Mouse (Mus musculus) right cerebral cortex, adult 2 months (tissue): ENCODE data around the gene Dab2ip.
A peak's percentile ranks its signal among the peaks of the same experiment; 100 is the strongest.

Experiments
- DNase-seq, 2 experiments: peaks; one replicate each; pipeline ENCODE4 v3.0.0; 2021 to 2022; ENCODE audit warnings: low spot score in 2 of 2

Dab2ip gene

DNA sequence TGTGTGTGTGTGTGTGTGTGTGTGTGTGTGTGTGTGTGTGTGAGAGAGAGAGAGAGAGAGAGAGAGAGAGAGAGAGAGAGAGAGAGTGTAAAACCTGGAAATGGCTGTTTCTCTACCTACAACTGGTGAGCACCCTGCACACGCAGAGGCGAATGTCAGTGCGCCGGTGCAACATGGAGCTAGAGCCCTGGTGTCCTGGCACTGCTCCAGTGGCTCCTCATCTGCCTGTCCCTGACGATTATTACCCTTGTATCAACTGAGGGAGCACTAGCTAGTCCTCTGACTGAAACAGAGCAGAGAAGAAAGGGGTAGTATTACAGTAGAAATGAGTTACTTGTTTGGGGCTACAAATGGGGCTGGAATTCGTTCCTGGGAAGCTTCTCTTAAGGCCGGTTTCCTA, 155.4 kb downstream of the Dab2ip start:
- no peak for DNase-seq

- peak; percentile 33 to 50 for DNase-seq
Observed at GRCm38 (mm10) chr2:35714742-35715167, 156.7 kb downstream of the Dab2ip start.

GRCm38 (mm10) chr2:35715485-35715884, 157.4 kb downstream of the Dab2ip start:
- no peak for DNase-seq

GRCm38 (mm10) chr2:35716175-35716574, 158.1 kb downstream of the Dab2ip start:
- no peak for DNase-seq

GRCm38 (mm10) chr2:35718003-35718500, 160.0 kb downstream of the Dab2ip start:
- DNase-seq = no peak

- no peak for DNase-seq
Observed at GRCm38 (mm10) chr2:35718662-35719061, 160.6 kb downstream of the Dab2ip start.

GRCm38 (mm10) chr2:35719230-35720005, 161.4 kb downstream of the Dab2ip start:
- DNase-seq = no peak

DNA sequence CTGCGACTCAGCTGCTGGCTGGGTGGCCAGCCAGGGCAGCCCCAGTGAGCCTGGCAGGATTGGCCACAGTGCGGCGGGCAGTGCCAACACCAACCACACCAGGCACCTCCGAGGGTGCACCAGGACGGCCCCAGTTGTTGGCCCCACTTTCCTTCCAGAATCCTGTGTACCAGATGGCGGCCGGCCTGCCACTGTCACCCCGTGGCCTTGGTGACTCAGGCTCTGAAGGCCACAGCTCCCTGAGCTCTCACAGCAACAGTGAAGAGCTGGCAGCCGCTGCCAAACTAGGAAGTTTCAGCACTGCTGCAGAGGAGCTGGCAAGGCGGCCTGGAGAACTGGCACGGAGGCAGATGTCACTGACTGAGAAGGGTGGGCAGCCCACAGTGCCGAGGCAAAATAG, 162.0 kb downstream of the Dab2ip start:
- peak; percentile 46 to 54 for DNase-seq

- no peak for DNase-seq
Observed at GRCm38 (mm10) chr2:35720550-35720949, 162.5 kb downstream of the Dab2ip start.

DNA sequence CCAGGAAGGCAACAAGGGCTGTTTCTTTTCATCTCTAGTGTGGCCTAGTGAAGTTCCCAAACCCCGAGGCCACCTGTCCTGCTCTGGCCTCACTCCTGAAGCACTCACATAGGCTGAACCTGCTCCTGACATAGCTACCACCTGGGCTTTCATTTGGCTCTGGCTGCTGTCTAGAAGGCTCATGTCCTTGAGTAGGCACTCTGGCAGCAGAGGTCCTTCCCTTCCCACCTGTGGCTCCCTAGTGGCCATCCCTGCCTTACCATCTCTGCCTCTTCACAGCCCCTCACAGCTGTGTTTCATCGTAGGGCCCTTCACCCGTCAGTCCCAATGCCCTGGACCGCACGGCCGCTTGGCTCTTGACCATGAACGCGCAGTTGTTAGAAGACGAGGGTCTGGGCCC, 162.9 kb downstream of the Dab2ip start:
- no peak for DNase-seq

DNA sequence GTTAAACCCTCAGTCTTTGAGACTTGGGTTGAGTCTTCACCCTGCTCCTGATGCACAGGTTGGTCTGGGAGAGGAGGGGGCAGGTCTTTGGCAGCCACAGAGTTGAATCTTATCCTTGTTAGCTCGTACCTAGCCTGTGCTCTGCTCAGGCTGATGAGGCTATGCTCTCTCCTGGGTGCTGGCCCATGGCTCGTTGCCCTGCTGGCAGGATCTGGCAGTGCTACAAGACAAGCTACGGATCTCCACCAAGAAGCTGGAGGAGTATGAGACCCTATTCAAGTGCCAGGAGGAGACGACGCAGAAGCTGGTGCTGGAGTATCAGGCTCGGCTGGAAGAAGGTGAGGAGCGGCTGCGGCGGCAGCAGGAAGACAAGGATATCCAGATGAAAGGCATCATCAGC, 164.8 kb downstream of the Dab2ip start:
- no peak for DNase-seq

DNA sequence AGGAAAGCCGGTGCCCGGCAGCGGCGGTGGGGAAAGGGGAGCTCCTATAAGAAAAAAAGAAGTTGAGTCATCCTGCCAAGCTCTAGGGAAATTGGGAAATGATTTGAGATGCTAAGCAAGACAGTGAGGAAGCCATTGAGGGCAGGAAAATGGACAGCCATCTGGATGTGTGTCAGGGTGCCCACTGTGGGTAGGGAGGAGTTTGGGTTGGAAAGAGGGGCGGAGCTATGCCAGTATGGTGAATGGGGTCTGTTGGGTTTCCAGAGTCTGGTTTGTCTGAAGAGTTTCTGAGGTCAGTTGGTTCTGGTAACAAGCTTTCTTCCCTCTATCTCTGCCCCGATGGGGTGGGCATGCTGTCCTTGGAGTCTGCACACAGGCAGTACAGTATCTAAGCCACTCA, 165.2 kb downstream of the Dab2ip start:
- no peak for DNase-seq

- no peak for DNase-seq
Observed at GRCm38 (mm10) chr2:35723691-35724090, 165.6 kb downstream of the Dab2ip start.

- peak; percentile 56 to 57 for DNase-seq
Observed at GRCm38 (mm10) chr2:35728633-35729032, 170.6 kb downstream of the Dab2ip start.

GRCm38 (mm10) chr2:35729077-35730065, 171.3 kb downstream of the Dab2ip start:
- no peak for DNase-seq

GRCm38 (mm10) chr2:35731671-35732449, 173.8 kb downstream of the Dab2ip start:
- DNase-seq = no peak

GRCm38 (mm10) chr2:35735001-35735400, 176.9 kb downstream of the Dab2ip start:
- DNase-seq = no peak

GRCm38 (mm10) chr2:35736061-35736460, 178.0 kb downstream of the Dab2ip start:
- no peak for DNase-seq

DNA sequence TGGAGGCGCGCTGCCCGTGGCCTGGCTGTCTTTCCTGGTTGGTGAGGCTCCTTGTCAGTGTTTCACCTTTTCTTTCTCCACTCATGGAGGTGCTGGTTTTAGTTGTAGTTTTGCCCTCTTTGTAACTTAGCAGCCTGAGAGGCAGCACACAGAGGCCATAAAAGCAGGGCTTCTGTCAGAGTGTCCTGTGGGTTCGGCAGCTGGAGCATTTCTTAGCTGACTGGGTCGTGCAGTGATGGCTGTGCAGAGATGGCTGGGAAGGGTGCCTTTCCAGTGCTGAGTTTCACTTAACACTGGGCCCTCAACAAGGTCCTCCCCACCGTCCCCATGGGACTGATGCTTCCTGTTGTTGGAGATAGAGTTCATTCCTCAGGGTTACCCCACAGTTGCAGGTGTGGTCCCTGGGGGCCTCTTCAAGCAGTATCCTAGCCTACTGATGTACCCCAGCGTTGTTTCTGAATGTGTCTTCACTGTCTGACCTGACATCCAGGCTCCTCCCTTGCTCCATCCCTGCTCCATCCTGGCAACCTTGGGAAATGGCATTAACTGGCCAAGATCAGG, 179.5 kb downstream of the Dab2ip start:
- no peak for DNase-seq

DNA sequence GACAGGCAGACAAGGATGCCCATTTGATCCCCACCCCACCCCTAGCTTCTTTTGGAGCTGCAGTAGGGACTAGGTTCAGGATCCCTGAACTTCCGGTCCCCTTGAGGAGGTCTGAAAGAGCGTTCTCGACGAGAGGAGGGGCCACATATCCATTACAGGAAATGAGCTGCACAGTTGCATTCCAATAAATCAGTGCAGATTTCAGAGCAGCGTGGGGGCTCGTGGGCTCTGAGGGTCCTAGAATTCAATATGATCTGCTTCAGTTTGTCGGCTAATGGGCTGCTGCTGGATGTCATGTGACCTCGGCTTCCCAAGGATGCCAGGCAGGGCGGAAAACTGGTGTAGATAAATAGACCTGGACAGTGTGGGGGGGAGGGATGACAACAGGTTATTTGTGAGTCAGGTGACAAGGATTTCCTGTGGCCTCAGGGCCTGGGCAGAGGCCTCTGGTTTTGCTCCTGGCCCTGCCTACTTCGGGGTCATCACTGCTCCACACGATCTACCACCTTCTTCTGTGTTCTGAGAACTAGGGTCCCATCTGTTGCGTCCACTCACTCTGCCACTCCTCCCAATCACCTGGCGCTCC, 181.7 kb downstream of the Dab2ip start:
- no peak for DNase-seq

GRCm38 (mm10) chr2:35745876-35746275, 187.8 kb downstream of the Dab2ip start:
- DNase-seq = no peak
